Mouse (Mus musculus) embryo, embryonic 11.5 days (tissue): Measurements from ENCODE around the gene Cry2.

Experiments used
- DNase-seq: peaks from one replicate; pipeline ENCODE4 v3.0.0-alpha.2; 2012; ENCODE audit warnings: low read depth, low spot score

The Cry2 gene

DNA sequence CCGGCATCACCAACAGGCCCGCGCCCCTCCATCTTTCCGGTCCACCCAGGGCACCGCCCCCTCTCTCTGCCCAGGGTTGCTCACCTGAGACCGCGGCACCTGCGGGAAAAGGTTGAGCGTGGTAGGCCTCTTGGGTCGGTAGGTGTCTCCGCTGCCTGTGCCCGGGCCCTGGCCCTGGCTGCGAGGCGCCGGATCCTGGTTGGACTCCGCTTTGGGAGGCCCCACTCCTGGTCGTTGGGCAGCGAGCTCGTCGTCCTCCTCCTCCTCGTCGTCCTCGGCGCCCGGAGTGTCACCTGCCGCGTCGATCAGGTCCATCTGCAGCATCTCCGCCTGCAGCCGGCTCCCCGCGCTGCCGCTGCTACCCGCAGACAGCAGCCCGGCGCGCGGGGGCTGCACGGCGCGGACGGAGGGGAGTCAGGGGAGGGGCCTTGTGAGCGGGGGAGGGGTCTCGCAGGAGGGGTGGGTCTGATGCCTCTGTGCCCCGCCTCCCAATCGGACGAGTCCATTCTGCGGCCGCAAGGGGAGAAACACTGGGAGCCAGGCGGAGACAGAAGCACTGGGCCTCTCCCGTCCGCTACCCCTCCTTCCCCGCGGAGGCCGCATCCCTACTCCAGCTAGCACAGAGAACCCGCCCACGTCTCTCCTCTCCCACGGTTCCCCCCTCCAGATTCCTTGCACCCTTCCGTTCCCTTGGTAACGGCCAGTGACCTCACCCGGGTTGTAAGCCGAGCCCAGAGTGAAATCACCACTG is 44.8 kb downstream of the Cry2 start:
- DNase-seq, result peak; percentile 92

DNA sequence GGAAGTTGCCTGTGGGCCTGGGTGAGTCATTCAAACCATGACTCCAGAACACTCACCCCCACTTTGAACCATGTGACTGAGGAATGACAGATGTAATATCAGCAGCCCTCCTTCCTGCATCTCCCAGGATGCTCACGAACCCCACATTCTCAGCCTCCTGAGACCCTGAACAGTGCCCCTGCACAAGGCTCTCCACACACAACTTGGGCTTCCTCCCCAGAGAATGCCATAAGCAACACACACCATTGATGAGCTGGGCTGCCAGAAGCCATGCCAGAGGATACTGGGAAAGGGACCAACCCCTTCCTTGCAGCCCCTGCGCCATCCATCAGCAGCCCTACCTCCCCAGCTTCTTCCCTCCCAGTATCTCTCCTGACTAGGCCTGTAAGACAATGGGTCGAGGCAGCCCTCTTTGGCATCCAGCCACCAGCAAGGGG is 45.7 kb downstream of the Cry2 start:
- no peak for DNase-seq

DNA sequence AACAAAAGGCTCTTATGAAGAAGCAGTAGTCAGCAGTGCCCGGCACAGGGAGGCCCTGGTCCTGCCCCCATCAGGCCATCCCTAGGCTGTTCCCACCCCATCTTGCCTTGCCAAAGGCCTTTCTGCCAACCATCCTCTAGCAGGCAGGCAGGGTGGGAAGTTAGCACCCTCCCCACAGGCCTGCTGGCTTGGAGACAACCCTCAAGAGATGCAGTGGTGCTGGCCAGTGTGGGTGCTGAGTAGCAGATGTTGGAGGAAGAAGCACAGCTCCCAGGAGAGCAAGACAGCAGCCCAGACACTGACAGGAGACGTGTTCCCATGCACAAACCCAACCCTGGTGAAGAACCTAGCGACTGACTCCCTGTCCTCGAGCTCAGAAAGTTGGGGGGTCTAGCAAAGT is 46.2 kb downstream of the Cry2 start:
- DNase-seq, result no peak

DNA sequence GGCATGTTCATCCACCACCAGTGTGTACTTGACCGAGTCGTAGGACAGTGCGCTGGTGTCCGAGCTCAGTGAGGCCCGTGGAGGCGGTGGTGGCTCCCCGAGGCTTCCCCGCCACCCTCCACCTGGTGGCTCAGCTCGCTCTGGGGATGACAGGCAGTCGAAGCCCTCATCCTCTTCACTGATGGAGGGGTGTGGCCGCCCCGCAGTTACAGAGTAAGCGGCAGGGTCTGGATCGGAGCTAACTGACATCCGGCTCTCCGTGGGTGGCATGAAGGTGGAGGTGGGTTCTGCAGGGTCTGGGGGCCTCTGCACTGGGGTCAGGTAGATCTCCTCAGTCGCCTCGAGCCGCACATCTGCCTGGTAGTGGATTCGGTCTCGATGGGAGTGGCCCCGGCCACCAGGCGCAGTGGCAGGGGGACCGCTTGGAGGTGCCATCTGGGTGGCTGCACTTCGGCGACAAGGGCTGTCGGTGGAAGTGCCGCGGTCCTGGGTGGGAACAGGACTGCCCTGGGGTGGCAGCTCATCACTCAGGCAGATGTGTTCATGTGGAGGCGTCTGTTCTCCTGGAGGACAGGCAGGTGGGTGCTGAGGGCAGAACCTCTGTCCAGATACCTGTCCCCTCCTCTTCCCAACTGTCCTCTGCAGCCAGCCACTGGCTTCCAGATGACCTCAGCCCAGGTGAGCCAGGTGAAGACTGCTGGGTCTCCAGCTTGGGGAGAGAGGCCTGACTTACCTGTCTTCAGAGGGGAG is 46.8 kb downstream of the Cry2 start:
- DNase-seq, result no peak

DNA sequence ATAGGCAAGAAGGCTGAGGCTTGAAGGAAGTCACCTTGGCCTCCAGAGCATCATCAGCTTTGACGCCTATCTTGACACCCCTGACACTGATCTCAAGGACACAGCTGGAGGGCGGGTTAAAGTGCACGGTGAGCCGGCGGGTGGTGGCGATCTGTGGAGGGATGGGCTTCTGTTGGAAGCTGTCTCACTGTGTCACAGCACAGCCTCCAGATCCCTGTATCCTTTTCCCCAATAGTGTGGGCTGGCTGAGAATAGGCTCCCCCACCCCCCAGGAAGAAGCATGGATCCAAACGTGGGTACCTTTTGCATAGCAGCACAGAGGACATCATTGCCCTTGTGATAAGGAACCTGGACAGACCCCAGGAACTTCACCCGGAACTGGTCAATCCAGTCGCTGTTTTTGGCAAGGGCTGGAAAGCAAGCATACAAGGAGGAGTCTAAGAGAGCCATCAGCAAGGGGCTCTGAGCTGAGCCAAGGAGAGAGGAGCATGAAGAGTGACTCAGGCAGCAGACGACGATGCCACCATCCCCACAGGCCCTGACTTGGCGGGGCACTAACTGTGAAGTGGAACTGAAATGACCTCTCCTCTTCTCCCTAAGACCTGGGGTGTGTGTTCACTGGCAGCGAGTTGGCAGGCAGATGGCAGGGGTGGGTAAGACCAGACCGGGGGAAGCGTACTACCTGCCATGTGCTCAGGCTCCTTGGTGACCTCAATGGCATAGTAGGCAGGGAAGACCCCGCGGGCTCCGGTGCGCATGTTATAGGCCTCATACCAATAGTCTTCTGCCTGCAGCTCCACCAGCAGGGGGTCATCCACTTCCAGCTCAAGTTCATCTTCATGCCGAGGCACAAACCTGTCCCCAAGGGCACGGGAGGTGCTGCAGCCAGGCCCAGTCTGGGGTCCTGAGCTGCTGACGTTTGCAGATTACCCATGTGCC is 48.5 kb downstream of the Cry2 start:
- no peak for DNase-seq

DNA sequence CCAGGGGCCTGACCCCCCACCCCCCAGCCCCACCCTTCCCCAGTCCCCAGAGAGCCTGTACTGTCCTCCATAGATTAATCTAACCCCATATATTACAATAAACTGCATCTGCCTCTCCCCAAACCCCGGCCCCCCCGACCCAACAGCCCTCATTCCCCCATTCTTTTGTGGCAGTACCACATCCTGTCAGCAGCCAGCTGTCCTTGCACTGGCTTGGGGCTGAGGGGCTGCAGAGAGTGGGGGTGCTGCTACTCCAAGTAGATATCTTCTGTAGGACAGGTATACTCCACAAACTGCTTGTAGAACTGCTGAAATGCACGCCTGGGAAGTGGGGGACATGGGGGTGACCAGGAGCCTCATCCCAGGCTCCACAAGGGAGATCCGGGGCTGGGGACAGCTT is 49.7 kb downstream of the Cry2 start:
- no peak for DNase-seq

DNA sequence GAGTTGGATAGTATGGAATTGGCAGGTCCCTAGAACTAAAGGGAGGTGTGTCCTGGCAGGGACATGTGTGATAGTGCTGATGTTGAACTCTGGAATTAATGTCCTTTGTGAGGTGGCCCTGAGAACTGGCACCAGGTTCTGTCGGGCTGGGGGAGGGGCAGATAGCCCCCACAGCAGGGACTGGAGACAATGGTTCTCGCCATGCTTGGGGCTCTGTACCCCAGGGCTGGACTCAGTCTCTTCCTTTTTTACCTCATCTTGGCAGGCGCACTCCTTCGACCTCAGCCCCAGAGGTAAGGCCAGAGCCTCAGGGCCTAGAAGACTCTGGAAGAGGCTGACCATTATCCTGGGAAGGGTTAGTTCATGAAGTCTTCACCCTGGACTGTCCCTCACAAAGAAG is 51.1 kb downstream of the Cry2 start:
- no peak for DNase-seq

DNA sequence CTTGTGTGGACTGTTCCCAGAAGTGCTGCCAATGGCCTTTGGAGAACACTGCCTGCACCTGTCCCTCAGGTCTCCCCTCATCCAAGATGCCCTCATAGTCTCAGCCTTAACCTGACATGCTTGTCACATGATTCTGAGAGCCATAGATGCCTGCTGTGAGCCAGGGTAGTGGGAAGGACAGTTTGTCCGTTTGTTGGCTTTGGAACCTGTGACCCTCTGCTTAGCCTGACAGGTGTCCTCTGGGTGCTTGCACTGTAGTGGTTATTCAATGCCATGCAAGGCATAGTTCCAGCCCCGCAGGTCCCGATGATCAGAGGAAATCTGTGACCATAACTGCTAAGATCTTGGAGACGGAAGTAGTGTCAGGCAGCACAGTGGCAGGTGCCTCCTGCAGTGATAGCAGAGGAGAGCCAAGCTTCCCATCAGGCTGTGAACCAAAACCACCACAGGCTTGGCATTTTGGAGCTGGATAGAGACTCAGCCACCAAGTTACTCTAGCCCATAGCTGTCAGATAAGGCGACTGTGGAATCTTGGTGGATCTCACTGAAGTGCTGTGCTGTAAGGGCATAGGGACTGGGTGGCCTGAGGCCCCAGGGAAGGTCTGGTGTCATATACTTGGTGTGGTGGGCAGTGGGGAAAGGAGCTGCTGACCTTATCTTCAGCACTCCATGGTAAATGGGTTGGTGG is 51.8 kb downstream of the Cry2 start, which contains the start of gene 1700029I15Rik:
Gene 1700029I15Rik (plus strand): TSS at position 638 of the 688 bp plus-strand sequence.
- DNase-seq, result no peak

DNA sequence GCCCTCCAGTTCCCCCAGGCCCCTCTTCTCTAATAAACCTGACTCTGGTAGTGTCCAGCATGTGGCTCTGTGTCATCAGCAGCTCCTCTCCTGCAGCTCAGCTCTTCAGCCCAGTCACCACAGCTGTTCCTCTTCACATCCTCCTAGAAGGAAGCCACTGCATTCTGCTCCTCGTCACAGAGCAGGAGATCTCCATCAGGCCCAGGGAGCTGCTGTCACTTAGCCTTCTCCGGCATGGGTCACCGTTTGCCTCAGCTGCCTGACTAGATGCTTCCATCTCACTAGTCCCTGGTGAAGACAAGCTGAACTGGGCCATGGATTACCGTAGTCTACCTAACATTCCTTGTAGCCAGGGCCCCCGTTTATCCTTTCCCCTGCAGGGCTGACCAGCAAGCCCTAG is 52.7 kb downstream of the Cry2 start:
- no peak for DNase-seq

DNA sequence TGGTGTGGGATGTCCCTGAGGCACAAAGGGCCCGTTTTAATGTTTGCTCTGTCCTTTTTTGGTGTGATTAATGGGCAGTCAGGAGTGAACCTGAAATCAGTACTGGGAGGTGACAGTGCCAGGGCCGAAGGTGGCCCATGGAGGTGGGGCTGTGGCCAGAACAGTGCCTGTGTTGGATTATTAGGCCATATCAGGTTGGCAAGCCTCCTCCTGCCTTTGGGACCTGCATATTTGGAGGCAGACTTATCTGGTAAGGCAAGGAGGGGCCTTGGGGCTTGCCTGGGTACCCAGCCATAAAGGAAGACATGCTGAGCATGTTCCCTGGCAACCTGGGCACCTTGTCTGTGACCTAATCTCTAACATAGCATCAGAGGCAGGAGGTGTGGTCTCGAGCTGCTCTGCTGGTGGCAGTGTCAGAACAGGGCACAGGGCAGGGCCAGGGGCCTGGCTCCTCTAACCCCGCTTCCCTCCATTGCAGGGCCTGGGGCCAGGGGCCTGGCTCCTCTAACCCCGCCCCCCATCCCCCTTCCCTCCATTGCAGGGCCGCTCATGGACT is 53.3 kb downstream of the Cry2 start:
- DNase-seq, result no peak

DNA sequence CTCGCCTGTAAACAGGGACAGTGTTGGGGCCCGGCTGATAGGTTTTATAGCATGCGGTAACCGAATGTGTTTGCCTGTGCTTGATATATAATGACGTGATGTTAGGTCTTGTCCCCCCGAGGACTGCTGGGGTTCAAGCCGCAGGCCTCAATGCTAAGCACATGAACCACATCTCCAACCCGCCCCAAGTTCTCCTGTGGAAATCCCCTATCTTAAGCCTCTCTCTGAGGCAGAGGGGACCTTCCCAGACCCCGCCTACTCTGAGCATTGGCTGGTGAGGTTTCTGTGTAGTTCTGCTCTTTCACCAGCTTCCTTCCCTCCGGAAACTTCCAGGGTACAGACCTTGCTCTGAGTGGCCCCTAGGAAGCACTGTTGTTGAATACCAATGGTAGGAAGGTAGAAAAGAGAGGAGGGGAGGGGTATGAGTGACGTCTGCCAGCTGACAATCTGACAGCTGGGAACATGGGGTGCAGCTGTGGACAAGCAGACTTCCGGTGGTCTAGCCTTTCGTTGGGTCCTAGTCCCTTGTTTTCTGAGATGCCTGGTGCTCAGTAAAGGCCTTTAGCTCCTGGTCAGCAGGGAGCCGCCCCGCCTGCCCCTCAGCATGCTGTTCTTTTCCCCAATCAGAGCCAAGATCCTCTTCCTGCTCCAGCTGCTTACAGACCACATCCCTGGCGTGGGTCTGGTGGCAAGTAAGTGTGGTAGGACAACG is 53.9 kb downstream of the Cry2 start:
- DNase-seq, result no peak

DNA sequence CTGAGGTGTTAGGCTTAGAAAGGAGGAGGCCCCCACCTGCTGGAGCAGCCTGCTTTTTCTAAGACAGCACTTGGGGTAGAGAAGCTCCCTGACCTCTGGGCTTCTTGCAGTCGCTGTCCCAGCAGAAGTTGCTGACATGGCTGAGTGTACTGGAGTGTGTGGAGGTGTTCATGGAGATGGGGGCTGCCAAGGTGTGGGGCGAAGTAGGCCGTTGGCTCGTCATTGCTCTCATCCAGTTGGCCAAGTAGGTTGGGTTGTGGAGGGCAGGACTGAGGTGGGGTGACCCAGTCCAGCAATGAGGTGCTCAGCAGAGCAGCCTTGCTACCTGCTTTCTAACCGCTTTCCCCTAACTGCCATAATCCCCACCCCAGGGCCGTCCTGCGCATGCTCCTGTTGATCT is 56.5 kb downstream of the Cry2 start:
- DNase-seq, result no peak

DNA sequence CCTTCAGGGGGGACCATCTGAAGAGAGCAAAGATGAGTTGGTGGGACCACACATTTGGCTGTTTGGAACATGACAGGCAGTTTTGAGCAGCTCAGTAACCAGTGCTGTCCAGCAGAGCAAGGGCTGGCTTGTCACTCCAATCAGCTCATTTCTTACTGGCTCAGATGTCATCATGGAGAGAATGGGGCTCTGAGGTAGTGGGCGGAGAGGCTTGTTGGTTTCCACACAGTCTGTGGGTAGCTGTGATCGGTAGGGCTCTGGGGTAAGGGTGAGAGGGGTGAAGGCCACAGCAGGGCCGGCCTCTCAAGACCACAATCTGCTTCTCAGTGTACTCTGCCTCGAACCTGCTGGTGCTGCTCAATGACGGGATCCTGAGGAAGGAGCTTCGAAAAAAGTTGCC is 57.5 kb downstream of the Cry2 start:
- DNase-seq, result no peak

DNA sequence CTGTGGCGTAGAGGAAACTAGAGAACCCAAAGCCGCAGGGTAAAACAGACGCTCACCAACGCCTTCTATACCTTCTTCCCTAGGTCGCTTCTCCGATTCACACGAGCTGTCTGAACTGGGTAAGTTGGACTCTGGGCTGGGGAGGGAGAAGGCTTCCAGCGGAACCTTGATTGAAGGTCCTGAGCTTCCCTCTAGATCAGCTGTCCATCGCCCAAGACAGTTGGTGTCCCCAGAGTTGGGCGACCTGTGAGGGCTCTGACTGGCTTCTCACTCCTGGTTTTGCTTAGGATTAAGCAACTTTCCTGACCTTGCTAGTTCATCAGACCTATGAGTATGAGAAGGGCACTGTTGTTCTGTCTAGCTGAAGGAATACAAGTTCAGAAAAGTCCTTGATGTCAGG is 58.1 kb downstream of the Cry2 start:
- no peak for DNase-seq

DNA sequence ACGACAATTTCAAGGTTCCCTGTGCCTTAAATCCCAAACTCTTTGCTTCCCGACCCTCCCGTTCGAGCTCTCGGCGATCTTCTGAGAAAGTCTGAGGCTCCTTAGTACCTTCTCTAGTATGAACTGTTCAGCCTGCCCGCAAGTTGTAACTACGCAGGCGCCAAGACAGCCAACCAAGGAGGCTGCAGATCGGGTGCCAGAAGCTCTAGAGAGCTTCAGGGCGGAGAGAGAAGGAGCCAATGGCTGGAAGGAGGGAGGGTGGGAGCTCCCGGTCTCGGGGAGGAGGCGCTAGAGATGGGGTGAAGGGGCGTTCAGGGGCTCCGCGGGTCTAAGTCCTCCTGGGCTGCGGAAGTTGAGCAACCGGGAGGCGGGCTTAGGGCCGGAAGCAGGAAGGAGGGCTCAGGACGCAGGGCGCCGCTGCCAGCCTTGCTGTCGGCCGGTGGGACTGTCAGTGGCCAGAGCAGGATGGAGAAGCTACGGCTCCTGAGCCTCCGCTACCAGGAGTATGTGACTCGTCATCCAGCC is 58.7 kb downstream of the Cry2 start:
- peak; percentile 90 for DNase-seq

DNA sequence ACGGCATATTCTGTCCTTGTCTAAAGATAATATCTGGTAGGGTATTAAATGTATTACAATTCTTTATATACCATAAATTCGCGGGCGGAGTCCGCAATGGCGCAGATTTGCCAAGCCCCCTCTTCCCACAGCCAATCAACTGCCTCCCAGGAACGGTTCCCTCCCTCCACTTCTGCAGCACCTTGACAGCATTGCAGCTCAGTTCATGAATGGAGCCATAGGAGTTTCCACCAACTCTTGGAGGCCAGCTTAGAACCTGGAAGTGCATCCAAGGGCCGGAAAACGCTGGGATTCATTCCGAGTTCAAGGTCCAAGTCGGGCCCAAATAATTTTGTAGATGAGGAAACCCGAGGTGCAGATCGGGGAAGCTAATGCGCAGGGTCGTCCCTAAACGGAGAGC is 59.3 kb downstream of the Cry2 start, which contains the start of the genes Pex16 and Large2:
Gene Pex16 (plus strand): TSS at position 163 of the 400 bp plus-strand sequence.
Gene Large2 (minus strand): TSS at position 356 of the 400 bp plus-strand sequence.
- DNase-seq, result no peak

DNA sequence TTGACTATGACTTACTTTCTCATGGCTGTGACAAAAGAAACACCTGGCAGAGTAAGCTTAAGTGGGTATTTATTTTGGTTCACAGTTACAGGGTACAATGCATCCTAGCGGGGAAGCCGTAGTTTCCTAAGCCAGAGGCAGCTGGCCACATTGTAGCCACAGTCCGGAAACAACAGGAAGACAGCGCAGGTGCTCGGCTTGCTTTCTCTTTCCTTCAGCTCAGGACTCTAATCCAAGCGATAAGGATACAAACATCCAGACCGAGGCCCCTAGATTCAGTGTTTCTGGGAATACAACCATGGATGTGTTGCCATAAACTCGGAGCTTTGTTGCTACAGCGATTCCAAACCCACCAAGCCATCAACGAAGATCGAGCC is 60.4 kb downstream of the Cry2 start:
- no peak for DNase-seq

DNA sequence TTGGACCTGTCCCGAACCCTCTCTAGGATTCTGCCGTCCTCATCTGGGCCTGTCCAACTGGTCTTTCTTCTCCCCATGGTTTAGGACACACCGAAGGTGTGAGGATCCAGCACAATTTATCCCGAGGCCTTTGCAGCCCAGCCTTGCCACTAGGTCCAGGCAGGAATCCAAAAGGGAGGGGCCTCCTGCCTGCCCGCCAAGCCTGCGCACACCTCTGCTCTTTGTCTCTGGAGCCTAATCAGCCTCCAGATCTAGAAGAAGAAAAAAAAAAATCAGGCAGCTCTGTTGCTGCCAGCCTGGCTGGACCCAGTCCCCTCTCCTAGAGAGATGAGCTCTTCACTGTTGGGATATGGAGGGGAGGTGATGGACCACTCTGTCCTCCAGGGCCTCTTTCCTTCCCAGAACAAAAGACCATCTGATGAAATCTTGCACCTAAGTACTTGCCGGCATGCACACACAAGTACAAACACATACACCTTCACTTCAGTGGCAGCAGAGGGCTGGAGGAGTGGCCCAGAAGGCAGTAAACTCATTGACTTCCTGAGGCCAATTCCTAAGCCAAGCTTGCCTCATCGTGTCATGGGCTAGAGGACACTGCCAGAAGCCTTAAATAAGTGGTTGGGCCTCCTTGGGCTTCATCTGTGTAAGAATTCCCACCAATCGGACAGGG is 60.9 kb downstream of the Cry2 start:
- DNase-seq, result no peak

DNA sequence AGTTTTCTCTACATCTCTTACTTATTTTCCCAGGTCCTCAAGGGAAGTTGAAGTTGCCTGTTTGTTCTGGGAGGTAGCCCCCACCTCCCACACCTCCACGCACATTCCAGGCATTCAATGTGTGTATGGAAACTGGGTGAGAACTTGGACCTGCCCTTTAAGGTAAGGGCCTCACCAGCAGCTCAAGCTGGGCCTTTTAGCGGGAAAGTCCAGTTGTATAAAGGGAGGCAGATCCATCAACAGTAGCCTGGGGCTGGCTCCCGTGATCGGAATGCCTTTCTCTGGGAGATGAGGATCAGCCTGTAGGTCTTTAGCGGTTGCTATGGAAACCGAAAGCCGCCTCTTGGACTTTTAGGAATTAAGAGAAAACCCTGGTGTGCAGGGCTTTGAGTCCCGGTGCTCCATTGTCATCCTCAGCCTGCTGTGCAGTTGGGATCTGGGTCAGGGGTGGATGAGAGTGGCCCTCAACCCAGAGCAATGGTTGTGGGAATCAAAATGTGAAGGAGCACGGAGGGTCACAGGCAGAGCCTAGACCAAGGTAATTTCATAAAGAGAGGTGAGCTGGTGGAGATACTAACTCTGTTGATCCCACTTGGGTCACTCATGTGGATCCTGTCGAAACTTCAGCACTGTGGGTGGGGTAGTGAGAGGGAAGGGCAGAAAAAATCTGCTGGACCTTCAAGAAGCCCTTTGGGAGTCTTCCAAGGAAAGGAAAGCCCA is 61.7 kb downstream of the Cry2 start:
- no peak for DNase-seq
